Mouse (Mus musculus) left cerebral cortex, postnatal 36 days (tissue): ENCODE results near the gene Bag6. TPM values are rescaled to one million over a fixed set of nuclear protein-coding genes. Genes with fewer than 3 reads are reported as not detected.

Experiments used
- DNase-seq, 2 experiments: peaks; one replicate each; pipeline ENCODE4 v3.0.0; 2021 to 2022; ENCODE audit warnings: low spot score in 2 of 2, mixed read lengths in 1 of 2
- intact Hi-C: fragments of 180-260 bp; cut with DNase I; formaldehyde crosslinking; loops from one replicate; pipeline ENCODE4 v1.15.1; 2025
- microRNA-seq: library from miRNA; unstranded; fragments of <30 nt; microRNA quantifications from one replicate; pipeline ENCODE4 v1.2.0, GENCODE M21; 2022
- total RNA-seq, 2 experiments: library from RNA; stranded (reverse); gene quantifications; 2 replicates each; pipeline ENCODE4 v1.2.3; 2021

Gene Bag6
- total RNA-seq, 2 experiments from 2014 or later, result 302 to 324 TPM

- no peak for DNase-seq
- intact Hi-C loops, result no loop called here
These were observed 51.7 kb downstream of the Bag6 start for GRCm38 (mm10) chr17:35186681-35187080.

GRCm38 (mm10) chr17:35187345-35187744, 52.4 kb downstream of the Bag6 start:
- intact Hi-C loops, result no loop called here
- no peak for DNase-seq

- no peak for DNase-seq
- intact Hi-C loops, result no loop called here
These were observed 53.1 kb downstream of the Bag6 start, which contains the start of gene Lst1 for GRCm38 (mm10) chr17:35187959-35188610. TSS of gene Lst1 (minus strand) at chr17:35188439.

- intact Hi-C loops, result no loop called here
- DNase-seq, result no peak
These were observed 54.2 kb downstream of the Bag6 start for GRCm38 (mm10) chr17:35189186-35189585.

- intact Hi-C loops, result no loop called here
- no peak for DNase-seq
These were observed 55.1 kb downstream of the Bag6 start for GRCm38 (mm10) chr17:35190096-35190495.

GRCm38 (mm10) chr17:35191723-35192122, 56.7 kb downstream of the Bag6 start:
- intact Hi-C loops, result no loop called here
- no peak for DNase-seq

GRCm38 (mm10) chr17:35192924-35193323, 57.9 kb downstream of the Bag6 start:
- intact Hi-C loops, result no loop called here
- no peak for DNase-seq

- intact Hi-C loops, result no loop called here
- no peak for DNase-seq
These were observed 59.2 kb downstream of the Bag6 start, which contains the start of gene Ltb for GRCm38 (mm10) chr17:35193881-35194843. TSS of gene Ltb (plus strand) at chr17:35194439.

GRCm38 (mm10) chr17:35194844-35195630, 60.1 kb downstream of the Bag6 start:
- no peak for DNase-seq
- intact Hi-C loops, result loop anchor here (5.0 kb wide), 1 partner anchor 37 kb away; the partner anchor contains the start of gene Atp6v1g2

- intact Hi-C loops, result loop anchor here (5.0 kb wide), 1 partner anchor 37 kb away; the partner anchor contains the start of gene Atp6v1g2
These were observed 60.8 kb downstream of the Bag6 start for GRCm38 (mm10) chr17:35195631-35196320.

GRCm38 (mm10) chr17:35196321-35196641, 61.3 kb downstream of the Bag6 start:
- no peak for DNase-seq
- intact Hi-C loops, result loop anchor here (5.0 kb wide), 1 partner anchor 36 kb away; the partner anchor contains the start of gene Atp6v1g2

More at GRCm38 (mm10) chr17:35195631-35196320, 60.8 kb downstream of the Bag6 start:
- peak; percentile 79 to 85 for DNase-seq

Small RNAs within 50 kb of the gene (microRNA-seq; reads per million reads assigned to microRNA genes)
- not detected for gene Mir6973a

Other genes starting within 250 kb of the Bag6 start
- gene C2, start 236.9 kb upstream of the Bag6 start, total RNA-seq, result 1 to 10 TPM; 2.4 to 2.5 TPM
- gene Ehmt2, start 236.7 kb upstream of the Bag6 start, total RNA-seq, result 100 to 1,000 TPM; 162 to 194 TPM
- under 1 TPM; 0.23 to 0.69 TPM for gene Slc44a4, start 220.7 kb upstream of the Bag6 start, total RNA-seq
- 10 to 100 TPM; 43.8 to 47.2 TPM for gene Neu1, start 203.9 kb upstream of the Bag6 start, total RNA-seq
- 10 to 100 TPM; 12.9 to 23.4 TPM for gene Hspa1b, start 175.9 kb upstream of the Bag6 start, total RNA-seq
- not detected for gene Gm20481, start 165.3 kb upstream of the Bag6 start, total RNA-seq
- 10 to 100 TPM; 11.9 to 13.7 TPM for gene Hspa1a, start 163.0 kb upstream of the Bag6 start, total RNA-seq
- under 1 TPM in 1 of 2 experiments, not detected in 1; 0.32 TPM for gene Hspa1l, start 162.5 kb upstream of the Bag6 start, total RNA-seq
- gene Lsm2, start 153.3 kb upstream of the Bag6 start, total RNA-seq, result 10 to 100 TPM; 19.4 to 19.8 TPM
- gene Vars, start 134.2 kb upstream of the Bag6 start, total RNA-seq, result 10 to 100 TPM; 38.2 to 47.2 TPM
- gene Vwa7, start 118.6 kb upstream of the Bag6 start, total RNA-seq, result under 1 TPM; 0.48 to 0.57 TPM
- under 1 TPM in 1 of 2 experiments, not detected in 1; 0.79 TPM for gene Sapcd1, start 107.2 kb upstream of the Bag6 start, total RNA-seq
- gene Msh5, start 88.4 kb upstream of the Bag6 start, total RNA-seq, result under 1 TPM in 1 of 2 experiments, not detected in 1; 0.66 TPM
- 1 to 10 TPM; 8.4 to 8.5 TPM for gene Clic1, start 85.2 kb upstream of the Bag6 start, total RNA-seq
- gene Ddah2, start 76.1 kb upstream of the Bag6 start, total RNA-seq, result 10 to 100 TPM; 13.9 to 14.0 TPM
- not detected for gene Ly6g6c, start 69.8 kb upstream of the Bag6 start, total RNA-seq
- not detected for gene Mpig6b, start 69.0 kb upstream of the Bag6 start, total RNA-seq
- gene Ly6g6e, start 58.3 kb upstream of the Bag6 start, total RNA-seq, result 1 to 10 TPM; 3.8 to 3.9 TPM
- 1 to 10 TPM in 1 of 2 experiments, under 1 TPM in 1; 0.63 to 1.5 TPM for gene Ly6g6d, start 57.1 kb upstream of the Bag6 start, total RNA-seq
- not detected for gene Ly6g6f, start 49.6 kb upstream of the Bag6 start, total RNA-seq
- gene Abhd16a, start 45.9 kb upstream of the Bag6 start, total RNA-seq, result 100 to 1,000 TPM; 115 to 117 TPM
- gene Ly6g5c, start 26.9 kb upstream of the Bag6 start, total RNA-seq, result not detected
- under 1 TPM in 1 of 2 experiments, not detected in 1; 0.45 TPM for gene Ly6g5b, start 19.8 kb upstream of the Bag6 start, total RNA-seq
- gene Gpank1, start 13.7 kb upstream of the Bag6 start, total RNA-seq, result 10 to 100 TPM; 15.5 to 19.0 TPM
- gene Csnk2b, start 13.1 kb upstream of the Bag6 start, total RNA-seq, result 100 to 1,000 TPM; 174 to 177 TPM
- 10 to 100 TPM; 26.7 to 31.0 TPM for gene D17H6S53E, start 8.8 kb upstream of the Bag6 start, total RNA-seq
- gene Apom, start 3.1 kb upstream of the Bag6 start, total RNA-seq, result not detected
- 100 to 1,000 TPM; 261 to 307 TPM for gene Prrc2a, start 29.7 kb downstream of the Bag6 start, total RNA-seq
- 10 to 100 TPM in 1 of 2 experiments, 1 to 10 TPM in 1; 9.1 to 13.0 TPM for gene Aif1, start 40.9 kb downstream of the Bag6 start, total RNA-seq
- gene Lst1, start 53.3 kb downstream of the Bag6 start, total RNA-seq, result 1 to 10 TPM; 8.6 to 9.9 TPM
- 1 to 10 TPM; 1.1 to 1.3 TPM for gene Ltb, start 59.3 kb downstream of the Bag6 start, total RNA-seq
- under 1 TPM in 1 of 2 experiments, not detected in 1; 0.25 TPM for gene Tnf, start 66.8 kb downstream of the Bag6 start, total RNA-seq
- gene Lta, start 70.2 kb downstream of the Bag6 start, total RNA-seq, result 1 to 10 TPM in 1 of 2 experiments, under 1 TPM in 1; 0.44 to 1.1 TPM
- gene Gm16181, start 85.7 kb downstream of the Bag6 start, total RNA-seq, result not detected
- 100 to 1,000 TPM; 514 to 593 TPM for gene Atp6v1g2, start 98.5 kb downstream of the Bag6 start, total RNA-seq
- gene Nfkbil1, start 100.6 kb downstream of the Bag6 start, total RNA-seq, result 10 to 100 TPM; 15.5 to 16.6 TPM
- gene Ddx39b, start 106.6 kb downstream of the Bag6 start, total RNA-seq, result 100 to 1,000 TPM; 189 to 214 TPM
- gene H2-D1, start 127.6 kb downstream of the Bag6 start, total RNA-seq, result 10 to 100 TPM; 19.6 to 23.3 TPM
- under 1 TPM; 0.39 to 0.74 TPM for gene H2-Q1, start 185.2 kb downstream of the Bag6 start, total RNA-seq
- gene H2-Q2, start 207.1 kb downstream of the Bag6 start, total RNA-seq, result under 1 TPM in 1 of 2 experiments, not detected in 1; 0.43 TPM
- gene H2-Q4, start 244.4 kb downstream of the Bag6 start, total RNA-seq, result 1 to 10 TPM; 1.7 to 1.9 TPM